Mouse (Mus musculus) kidney, embryonic 16.5 days (tissue): ENCODE data around the gene Zfp14. TPM values are rescaled to one million over a fixed set of nuclear protein-coding genes. Genes with fewer than 3 reads are reported as not detected.

Source experiments
- ATAC-seq: fragments of 200-750 bp; cut with Nextera tagmentation; 2 replicates; pipeline ENCODE4 v1.8.0; 2017; ENCODE audit warnings: moderate TSS enrichment; ENCODE audit not compliant: low FRiP score, low TSS enrichment
- H3K27ac ChIP-seq: fragments of 300-500 bp; sonication (generic); 2 replicates; pipeline ENCODE4 v1.5.1; 2014; ENCODE audit warnings: low read length
- H3K27me3 ChIP-seq: fragments of 300-500 bp; sonication (generic); 2 replicates; pipeline ENCODE4 v1.6.1; 2014; ENCODE audit warnings: low read length, control low read depth, mixed read lengths; ENCODE audit not compliant: insufficient read depth
- H3K36me3 ChIP-seq: fragments of 300-500 bp; sonication (generic); 2 replicates; pipeline ENCODE4 v1.6.1; 2014; ENCODE audit warnings: low read length, control low read depth, mixed read lengths; ENCODE audit not compliant: insufficient read depth
- H3K4me1 ChIP-seq: fragments of 300-500 bp; sonication (generic); 2 replicates; pipeline ENCODE4 v1.6.1; 2014; ENCODE audit warnings: low read length, control low read depth, mixed read lengths; ENCODE audit not compliant: insufficient read depth
- H3K4me2 ChIP-seq: fragments of 300-500 bp; sonication (generic); replicated peaks from 2 replicates; pipeline ENCODE4 v1.6.1; 2014; ENCODE audit warnings: low read depth, low read length
- H3K4me3 ChIP-seq: fragments of 300-500 bp; sonication (generic); 2 replicates; pipeline ENCODE4 v1.5.1; 2014; ENCODE audit warnings: mild to moderate bottlenecking, low read length
- H3K9ac ChIP-seq: fragments of 300-500 bp; sonication (generic); replicated peaks from 2 replicates; pipeline ENCODE4 v1.6.1; 2014; ENCODE audit warnings: low read length
- H3K9me3 ChIP-seq: fragments of 300-500 bp; sonication (generic); 2 replicates; pipeline ENCODE4 v1.6.1; 2016; ENCODE audit warnings: low read length, control low read depth
- WGBS: fragments of 180-500 bp; shearing (Covaris S2); extraction: QIAGEN DNeasy Blood & Tissue Kit; methylation state at CpG from one replicate; pipeline ENCODE4 v1.1.7; 2014; 5-methylcytosine and 5-hydroxymethylcytosine counted together
- microRNA-seq: library from miRNA; unstranded; fragments of <30 nt; microRNA quantifications from one replicate; pipeline ENCODE4, GENCODE M21; 2016
- polyA plus RNA-seq: library from polyadenylated mRNA; unstranded; fragments of >200 nt; fragmentation: Nextera tagmentation; extraction: Ambion mirVana; gene quantifications from 2 replicates; pipeline ENCODE4 v1.2.1, GENCODE M21; 2015

Zfp14 gene
- polyA plus RNA-seq, 1 experiment from 2014 or later, result 4.1 TPM

- H3K4me2 ChIP-seq, result no peak overlapping the region
- 87% methylated on average over 11 of the region's 11 CpGs for WGBS
- H3K27ac ChIP-seq, result no peak overlapping the region
- no peak overlapping the region for H3K4me3 ChIP-seq
- no peak for ATAC-seq
- H3K27me3 ChIP-seq, result no peaks in the 10 kb centered on the region
- H3K9ac ChIP-seq, result no peak overlapping the region
- no peaks in the 10 kb centered on the region for H3K9me3 ChIP-seq
- H3K36me3 ChIP-seq, result peaks cover 48% of the 10 kb centered on the region
- peaks cover 6% of the 10 kb centered on the region for H3K4me1 ChIP-seq
Measured at GRCm38 (mm10) chr7:29989031-29989430, 62.1 kb downstream of the Zfp14 start.

- no peak overlapping the region for H3K9ac ChIP-seq
- H3K4me3 ChIP-seq, result no peak overlapping the region
- H3K4me2 ChIP-seq, result no peak overlapping the region
- H3K27ac ChIP-seq, result no peak overlapping the region
- H3K4me1 ChIP-seq, result peaks cover 11% of the 10 kb centered on the region
- no peak for ATAC-seq
- H3K9me3 ChIP-seq, result no peaks in the 10 kb centered on the region
- H3K27me3 ChIP-seq, result no peaks in the 10 kb centered on the region
- 90% methylated on average over 5 of the region's 5 CpGs for WGBS
- H3K36me3 ChIP-seq, result peaks cover 36% of the 10 kb centered on the region
Measured at GRCm38 (mm10) chr7:29987551-29987950, 63.6 kb downstream of the Zfp14 start.

Small RNA genes lying within 50 kb of the gene (microRNA-seq; reads per million reads assigned to microRNA genes)
- not detected for gene Gm23368

Other genes starting within 250 kb of the Zfp14 start
- 15.1 and 15.8 TPM in 2 replicates for gene Zfp790, start 235.3 kb downstream of the Zfp14 start, polyA plus RNA-seq
- 6.0 and 6.4 TPM in 2 replicates for gene Zfp940, start 197.7 kb downstream of the Zfp14 start, polyA plus RNA-seq
- 8.0 and 9.3 TPM in 2 replicates for gene Zfp420, start 191.4 kb downstream of the Zfp14 start, polyA plus RNA-seq
- gene Zfp27, start 144.8 kb downstream of the Zfp14 start, polyA plus RNA-seq, result 12.0 and 12.1 TPM in 2 replicates
- gene Zfp383, start 143.2 kb downstream of the Zfp14 start, polyA plus RNA-seq, result 5.3 and 5.7 TPM in 2 replicates
- gene Zfp74, start 97.3 kb downstream of the Zfp14 start, polyA plus RNA-seq, result 11.4 and 14.2 TPM in 2 replicates
- 15.8 and 16.5 TPM in 2 replicates for gene Zfp568, start 67.4 kb downstream of the Zfp14 start, polyA plus RNA-seq
- gene Zfp82, start 21.5 kb upstream of the Zfp14 start, polyA plus RNA-seq, result 5.8 and 6.6 TPM in 2 replicates
- gene Gm26920, start 39.0 kb upstream of the Zfp14 start, polyA plus RNA-seq, result 1.6 and 2.1 TPM in 2 replicates
- 12.5 and 13.6 TPM in 2 replicates for gene Zfp566, start 39.1 kb upstream of the Zfp14 start, polyA plus RNA-seq
- gene Zfp260, start 43.4 kb upstream of the Zfp14 start, polyA plus RNA-seq, result 112 and 116 TPM in 2 replicates
- gene Zfp382, start 70.6 kb upstream of the Zfp14 start, polyA plus RNA-seq, result 11.7 and 12.0 TPM in 2 replicates
- gene Zfp146, start 118.4 kb upstream of the Zfp14 start, polyA plus RNA-seq, result 12.6 and 15.6 TPM in 2 replicates
- gene Cox7a1, start 132.8 kb upstream of the Zfp14 start, polyA plus RNA-seq, result 11.7 and 13.8 TPM in 2 replicates
- gene Capns1, start 147.4 kb upstream of the Zfp14 start, polyA plus RNA-seq, result 105 and 111 TPM in 2 replicates
- 145 and 146 TPM in 2 replicates for gene Polr2i, start 180.6 kb upstream of the Zfp14 start, polyA plus RNA-seq
- gene Tbcb, start 180.9 kb upstream of the Zfp14 start, polyA plus RNA-seq, result 180 and 206 TPM in 2 replicates
- gene Ovol3, start 184.3 kb upstream of the Zfp14 start, polyA plus RNA-seq, result not detected in 2 replicates
- gene Thap8, start 228.7 kb upstream of the Zfp14 start, polyA plus RNA-seq, result 0.27 and 0.57 TPM in 2 replicates
- gene Wdr62, start 229.0 kb upstream of the Zfp14 start, polyA plus RNA-seq, result 9.7 and 10.8 TPM in 2 replicates
- 27.2 and 45.3 TPM in 2 replicates for gene Clip3, start 240.3 kb upstream of the Zfp14 start, polyA plus RNA-seq